ENCODE assay signal across 25 mouse cellular contexts in genomic region chr3:4835645-4836044, GRCm38 (mm10).
"Had no signal": no experiment of that assay in that cellular context is flagged by ENCODE, and none has a peak within 500 bp of the region (broad histone marks: within the 10 kb centered on the region; RNA-seq: fewer than 3 reads in every experiment).

No protein-coding gene starts in this region.

- ATAC-seq: hindbrain, postnatal 0 days; inflammation-experienced regulatory T-cells, adult 6 months; intestine, embryonic 16.5 days; liver, postnatal 0 days; lung, postnatal 0 days; midbrain, embryonic 13.5 days; midbrain, embryonic 16.5 days had no signal

- H3K36me3 ChIP-seq: limb, embryonic 12.5 days; limb, embryonic 15.5 days; midbrain, embryonic 10.5 days; midbrain, embryonic 13.5 days; neural tube, embryonic 13.5 days; stomach, embryonic 15.5 days had no signal

- H3K4me2 ChIP-seq: limb, embryonic 12.5 days; limb, embryonic 15.5 days; liver, embryonic 11.5 days; lung, embryonic 14.5 days; midbrain, embryonic 13.5 days; neural tube, embryonic 13.5 days; stomach, embryonic 15.5 days had no signal

- H3K27me3 ChIP-seq: limb, embryonic 12.5 days; limb, embryonic 15.5 days; megakaryocyte, embryonic 14.5 days; midbrain, embryonic 13.5 days; neural tube, embryonic 13.5 days; stomach, embryonic 15.5 days had no signal

- H3K9ac ChIP-seq: limb, embryonic 12.5 days; limb, embryonic 15.5 days; liver, embryonic 14.5 days; liver, postnatal 0 days; lung, embryonic 14.5 days; midbrain, embryonic 13.5 days; neural tube, embryonic 13.5 days; stomach, embryonic 15.5 days had no signal

- H3K4me3 ChIP-seq: layer of hippocampus, adult 2 months; limb, embryonic 12.5 days; limb, embryonic 15.5 days; megakaryocyte, embryonic 14.5 days; midbrain, embryonic 10.5 days; midbrain, embryonic 13.5 days; myocyte; neural tube, embryonic 13.5 days; stomach, embryonic 15.5 days had no signal

- DNase-seq: layer of hippocampus, adult 9-11 months; left cerebral cortex, postnatal 4 days; liver, postnatal 0 days; lung, embryonic 14.5 days; retina, postnatal 1 day; right cerebral cortex, postnatal 25 days; spleen, adult 18-20 months; thymus, postnatal 25 days had no signal

- H3K4me1 ChIP-seq: limb, embryonic 12.5 days; limb, embryonic 15.5 days; megakaryocyte, embryonic 14.5 days; midbrain, embryonic 10.5 days; midbrain, embryonic 13.5 days; neural tube, embryonic 13.5 days; stomach, embryonic 15.5 days had no signal

- H3K27ac ChIP-seq: hindbrain, postnatal 0 days; layer of hippocampus, adult 2 months; limb, embryonic 12.5 days; limb, embryonic 15.5 days; liver, embryonic 14.5 days; macrophage; midbrain, embryonic 10.5 days; midbrain, embryonic 13.5 days; neural tube, embryonic 13.5 days; stomach, embryonic 15.5 days had no signal

- H3K9me3 ChIP-seq: limb, embryonic 12.5 days; limb, embryonic 15.5 days; megakaryocyte, embryonic 14.5 days; midbrain, embryonic 10.5 days; midbrain, embryonic 13.5 days; neural tube, embryonic 13.5 days; stomach, embryonic 15.5 days had no signal
